In the genomic region with DNA sequence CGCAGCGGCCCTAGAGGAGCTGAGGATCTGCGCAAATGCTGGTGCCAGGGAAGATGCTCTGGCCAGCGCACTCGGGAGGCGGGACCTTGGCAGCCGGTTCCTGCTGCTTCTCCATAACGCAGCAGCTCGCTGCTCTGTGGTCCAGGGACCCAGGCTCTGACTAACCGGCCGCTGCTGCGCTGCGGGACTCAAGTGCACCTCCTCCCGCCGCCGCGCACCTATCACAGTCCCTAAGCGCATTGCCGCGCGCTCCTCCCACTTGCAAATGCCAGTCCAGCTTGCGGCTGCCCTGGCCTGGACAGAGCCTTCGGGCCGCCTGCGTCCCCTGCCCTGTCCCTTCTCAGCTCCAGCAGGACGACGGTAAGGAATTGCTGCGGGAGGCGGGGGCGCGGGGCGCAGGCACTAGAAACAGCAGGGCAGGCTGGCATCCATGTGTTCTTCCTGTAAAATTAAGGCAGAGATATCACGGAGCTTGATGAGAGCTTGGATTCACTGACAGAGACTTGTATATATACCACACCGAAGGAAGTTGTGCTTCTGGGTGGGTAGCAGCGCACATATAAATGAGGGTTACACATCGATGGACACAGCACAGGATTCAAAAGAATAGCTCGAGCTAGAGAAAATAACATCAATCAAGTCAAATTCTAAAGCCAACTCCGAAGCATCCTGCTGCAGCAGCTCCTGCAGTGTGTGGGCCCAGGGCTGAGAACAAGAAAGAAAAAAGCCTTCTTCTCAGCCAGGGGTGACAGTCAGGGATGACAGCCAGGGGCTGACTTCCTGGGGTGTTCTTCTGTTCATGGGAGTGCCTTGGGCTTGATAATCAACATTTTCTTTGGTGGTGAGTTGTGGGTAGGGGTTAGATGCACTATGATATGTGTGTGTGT, we compare ENCODE assay signal across 9 mouse cellular contexts. TPM values are rescaled to one million over a fixed set of nuclear protein-coding genes. Genes with fewer than 3 reads are reported as not detected.
DNase-seq lines count a peak whose midpoint lies in the region; ATAC-seq lines count a peak whose summit lies in the region.
"Had no signal": no experiment of that assay in that cellular context is flagged by ENCODE, and none has a peak within 500 bp of the region (broad histone marks: within the 10 kb centered on the region; RNA-seq: fewer than 3 reads in every experiment).

No protein-coding gene starts in this region.

- H3K27me3 ChIP-seq in forebrain, embryonic 14.5 days (replicated peaks; ENCODE audit: control insufficient read depth, insufficient read depth, low read length), result peaks cover 22% of the 10 kb centered on the region
- H3K27me3 ChIP-seq in hindbrain, embryonic 14.5 days (ENCODE audit: control insufficient read depth, insufficient read depth, low read length), result peaks cover 11% of the 10 kb centered on the region; the same call in 1 of the 2 replicates
- H3K27me3 ChIP-seq in midbrain, embryonic 11.5 days (ENCODE audit: control insufficient read depth, insufficient read depth, low read length), result peaks cover 23% of the 10 kb centered on the region
- peaks cover 14% of the 10 kb centered on the region; the same call in 1 of the 2 replicates for H3K27me3 ChIP-seq in stomach, embryonic 14.5 days (ENCODE audit: control insufficient read depth, insufficient read depth, low read length)

- H3K4me2 ChIP-seq in forebrain, embryonic 14.5 days (ENCODE audit: low read length), result peak overlapping the region; percentile 93
- H3K4me2 ChIP-seq in hindbrain, embryonic 14.5 days (replicated peaks), result peak overlapping the region; percentile 62
- peak overlapping the region; percentile 81 for H3K4me2 ChIP-seq in midbrain, embryonic 11.5 days
- H3K4me2 ChIP-seq in stomach, embryonic 14.5 days (replicated peaks; ENCODE audit: low read depth, low read length), result peak overlapping the region; percentile 63

- no peaks in the 10 kb centered on the region for H3K9me3 ChIP-seq in forebrain, embryonic 14.5 days (replicated peaks; ENCODE audit: control insufficient read depth, low read length)
- H3K9me3 ChIP-seq in hindbrain, embryonic 14.5 days (ENCODE audit: control insufficient read depth, low read length), result no peaks in the 10 kb centered on the region
- no peaks in the 10 kb centered on the region for H3K9me3 ChIP-seq in midbrain, embryonic 11.5 days (ENCODE audit: control insufficient read depth, low read length)
- H3K9me3 ChIP-seq in stomach, embryonic 14.5 days (ENCODE audit: control insufficient read depth, low read depth, low read length), result no peaks in the 10 kb centered on the region

- DNase-seq in R1 (ENCODE audit: low read depth, low spot score), result peak; percentile 34
- peak; percentile 77 for DNase-seq in cerebellum, adult 11-12 months
- DNase-seq in forebrain, embryonic 14.5 days (ENCODE audit: low spot score), result peak; percentile 61
- DNase-seq in hindbrain, embryonic 14.5 days (ENCODE audit: low spot score), result peak; percentile 46
- DNase-seq in layer of hippocampus, postnatal 25 days (ENCODE audit: extremely low spot score in 1 of 2, low spot score in 1 of 2), result peak; percentile 54
- peak; percentile 94 for DNase-seq in midbrain, embryonic 11.5 days (ENCODE audit: low spot score, missing footprints)

- H3K27ac ChIP-seq in forebrain, embryonic 14.5 days (ENCODE audit: low read depth, low read length), result peak overlapping the region; percentile 39; the same call in 1 of the 2 replicates
- no peak overlapping the region for H3K27ac ChIP-seq in hindbrain, embryonic 14.5 days
- no peak overlapping the region for H3K27ac ChIP-seq in midbrain, embryonic 11.5 days (ENCODE audit: low read depth, low read length)
- no peak overlapping the region for H3K27ac ChIP-seq in stomach, embryonic 14.5 days (ENCODE audit: low read length)

- ATAC-seq in forebrain, embryonic 14.5 days, result peak; percentile 63; the same call in 1 of the 2 replicates
- ATAC-seq in hindbrain, embryonic 14.5 days (ENCODE audit: low FRiP score), result peak; percentile 70
- ATAC-seq in midbrain, embryonic 11.5 days (ENCODE audit: low FRiP score), result peak; percentile 81
- peak; percentile 79; the same call in 1 of the 2 replicates for ATAC-seq in stomach, embryonic 14.5 days (ENCODE audit: insufficient number of reproducible peaks, insufficient read depth, low FRiP score, low read depth)
- no peak for ATAC-seq in erythroid progenitor cell, adult 5-6 weeks (replicated peaks; ENCODE audit: low FRiP score, poor library complexity, severe bottlenecking)

- peak overlapping the region; percentile 62 for H3K9ac ChIP-seq in forebrain, embryonic 14.5 days (ENCODE audit: low read length)
- H3K9ac ChIP-seq in hindbrain, embryonic 14.5 days, result peak overlapping the region; percentile 61
- H3K9ac ChIP-seq in midbrain, embryonic 11.5 days (ENCODE audit: low read length), result peak overlapping the region; percentile 61
- H3K9ac ChIP-seq in stomach, embryonic 14.5 days (replicated peaks; ENCODE audit: low read depth, low read length), result peak overlapping the region; percentile 6; the same call in 1 of the 2 replicates

- no peaks in the 10 kb centered on the region for H3K36me3 ChIP-seq in forebrain, embryonic 14.5 days (ENCODE audit: control insufficient read depth, insufficient read depth, low read length)
- H3K36me3 ChIP-seq in hindbrain, embryonic 14.5 days (replicated peaks; ENCODE audit: control insufficient read depth, insufficient read depth), result no peaks in the 10 kb centered on the region
- no peaks in the 10 kb centered on the region for H3K36me3 ChIP-seq in midbrain, embryonic 11.5 days (ENCODE audit: control insufficient read depth, insufficient read depth, low read length)
- H3K36me3 ChIP-seq in stomach, embryonic 14.5 days (ENCODE audit: control insufficient read depth, insufficient read depth, low read length), result no peaks in the 10 kb centered on the region

- WGBS in forebrain, embryonic 14.5 days, result 2% methylated on average over 38 of the region's 38 CpGs
- WGBS in hindbrain, embryonic 14.5 days, result under 1% methylated on average over 38 of the region's 38 CpGs
- WGBS in midbrain, embryonic 11.5 days, result 2% methylated on average over 38 of the region's 38 CpGs
- 2% methylated on average over 38 of the region's 38 CpGs for WGBS in stomach, embryonic 14.5 days

- H3K4me3 ChIP-seq in forebrain, embryonic 14.5 days (ENCODE audit: low read depth, low read length), result peak overlapping the region; percentile 48
- H3K4me3 ChIP-seq in hindbrain, embryonic 14.5 days (replicated peaks; ENCODE audit: low read length), result peak overlapping the region; percentile 38
- H3K4me3 ChIP-seq in midbrain, embryonic 11.5 days (ENCODE audit: low read depth, low read length), result peak overlapping the region; percentile 36
- peak overlapping the region; percentile 32 for H3K4me3 ChIP-seq in stomach, embryonic 14.5 days (ENCODE audit: low read depth, low read length)
- H3K4me3 ChIP-seq: myocyte had no signal

- peaks cover 5% of the 10 kb centered on the region; the same call in 1 of the 2 replicates for H3K4me1 ChIP-seq in forebrain, embryonic 14.5 days (ENCODE audit: control insufficient read depth, insufficient read depth, low read length)
- H3K4me1 ChIP-seq in hindbrain, embryonic 14.5 days (replicated peaks; ENCODE audit: control insufficient read depth, insufficient read depth, low read length), result 0 out of 2 replicates have a peak, but pooled peaks cover 15% of the 10 kb centered on the region
- peaks cover 8% of the 10 kb centered on the region for H3K4me1 ChIP-seq in midbrain, embryonic 11.5 days (ENCODE audit: control insufficient read depth, insufficient read depth, low read length)
- H3K4me1 ChIP-seq in stomach, embryonic 14.5 days (ENCODE audit: control insufficient read depth, insufficient read depth, low read length), result peaks cover 7% of the 10 kb centered on the region; the same call in 1 of the 2 replicates

RNA-seq across cellular contexts. Expression of gene B3galt5, which starts 45.4 kb away (rescaled TPM):
- 1.3 and 1.6 TPM in 2 replicates for polyA plus RNA-seq in forebrain, embryonic 14.5 days (2014; fragmentation: Nextera tagmentation; extraction: Ambion mirVana)
- 5.3 and 5.5 TPM in 2 replicates for polyA plus RNA-seq in hindbrain, embryonic 14.5 days (2014; fragmentation: Nextera tagmentation; extraction: Ambion mirVana)
- 10 to 100 TPM; 35.7 to 47.2 TPM for total RNA-seq in layer of hippocampus, postnatal 25 days (2021)
- 0.55 and 0.70 TPM in 2 replicates for polyA plus RNA-seq in midbrain, embryonic 11.5 days (2014; fragmentation: Nextera tagmentation; extraction: Ambion mirVana)
- 0.41 and 0.48 TPM in 2 replicates for polyA plus RNA-seq in stomach, embryonic 14.5 days (2014; fragmentation: Nextera tagmentation; extraction: Ambion mirVana)
- total RNA-seq in erythroid progenitor cell, adult 5-6 weeks (2015; ENCODE audit: low replicate concordance), result not detected in 2 replicates
- not detected in 2 replicates for total RNA-seq in erythroid progenitor cell, adult 5-6 weeks (2017; ENCODE audit: low replicate concordance)

Comparison
In these comparisons a context has a peak if more than half of its experiments do, and no peak if none do; other contexts are left out.
1. DNase-seq: peak in every context shown above with its lines; median percentile 94 in midbrain, embryonic 11.5 days; 77 in cerebellum, adult 11-12 months; 61 in forebrain, embryonic 14.5 days; 54 in layer of hippocampus, postnatal 25 days; 46 in hindbrain, embryonic 14.5 days; 34 in R1.
2. H3K9ac ChIP-seq: peak in every context shown above with its lines; median percentile 62 in forebrain, embryonic 14.5 days; 61 in hindbrain, embryonic 14.5 days; 61 in midbrain, embryonic 11.5 days; 6 in stomach, embryonic 14.5 days.